Mouse (Mus musculus): Measurements from ENCODE around the gene Hmgcl.
A peak's percentile ranks its signal among the peaks of the same experiment; 100 is the strongest.

Hmgcl gene

GRCm38 (mm10) chr4:135986943-135987710 is 40.9 kb downstream of the Hmgcl start, which contains the start of gene Pithd1:
Pithd1 (minus strand) TSS chr4:135987264.
- peak; percentile 92 to 94 for DNase-seq

- DNase-seq: no peak
Measured at GRCm38 (mm10) chr4:135987714-135988113, 41.5 kb downstream of the Hmgcl start.

GRCm38 (mm10) chr4:135993941-135994340 is 47.7 kb downstream of the Hmgcl start:
- no peak for DNase-seq

- no peak for DNase-seq
Measured at GRCm38 (mm10) chr4:135995118-135995517, 48.9 kb downstream of the Hmgcl start.

- DNase-seq: no peak
Measured at GRCm38 (mm10) chr4:136004107-136004675, 57.9 kb downstream of the Hmgcl start.

GRCm38 (mm10) chr4:136004921-136005320 is 58.7 kb downstream of the Hmgcl start:
- DNase-seq: peak; percentile 34 to 40

- no peak for DNase-seq
Measured at GRCm38 (mm10) chr4:136006821-136007220, 60.6 kb downstream of the Hmgcl start.

GRCm38 (mm10) chr4:136008782-136009447 is 62.7 kb downstream of the Hmgcl start:
- peak in 1 of 2 experiments; percentile 18 for DNase-seq

- no peak for DNase-seq
Measured at GRCm38 (mm10) chr4:136010586-136010985, 64.3 kb downstream of the Hmgcl start.

All from kidney, postnatal 36 days (tissue).